Mouse (Mus musculus) ES-E14 (cell line): ENCODE results near the gene Olfr736. TPM values are rescaled to one million over a fixed set of nuclear protein-coding genes. Genes with fewer than 3 reads are reported as not detected.

Experiments used
- DNase-seq: peaks from one replicate; pipeline ENCODE4 v3.0.0-alpha.2; 2013; ENCODE audit warnings: low read depth, low spot score
- H3K27ac ChIP-seq: 2 replicates; pipeline ENCODE4 v1.5.1; 2012; ENCODE audit warnings: low read depth, mild to moderate bottlenecking, low read length, moderate library complexity, mixed read lengths; ENCODE audit not compliant: poor library complexity, insufficient read depth, severe bottlenecking
- H3K36me3 ChIP-seq: 2 replicates; pipeline ENCODE4 v1.6.1; 2012; ENCODE audit warnings: mild to moderate bottlenecking, low read length, moderate library complexity, mixed read lengths; ENCODE audit not compliant: control insufficient read depth, poor library complexity, insufficient read depth, severe bottlenecking
- H3K4me1 ChIP-seq, 2 experiments: fragments of 150-350 bp in 1 of 2; sonication (generic) in 1 of 2; 2 replicates each; pipeline ENCODE4 v1.6.1; 2012; ENCODE audit warnings: low read length in 2 of 2, mild to moderate bottlenecking in 1 of 2, mixed read lengths in 1 of 2; ENCODE audit not compliant: control insufficient read depth in 2 of 2, insufficient read depth in 2 of 2, poor library complexity in 1 of 2
- H3K4me3 ChIP-seq, 2 experiments: fragments of 150-350 bp in 1 of 2; sonication (generic) in 1 of 2; 2 replicates each; pipeline ENCODE4 v1.5.1; 2012; ENCODE audit warnings: low read length in 2 of 2, low read depth in 1 of 2, mild to moderate bottlenecking in 1 of 2, mixed read lengths in 1 of 2; ENCODE audit not compliant: insufficient read depth in 1 of 2, poor library complexity in 1 of 2, severe bottlenecking in 1 of 2
- H3K9ac ChIP-seq: 2 replicates; pipeline ENCODE4 v1.6.1; 2012; ENCODE audit warnings: low read depth, mild to moderate bottlenecking, low read length, mixed read lengths; ENCODE audit not compliant: poor library complexity, insufficient read depth, severe bottlenecking
- H3K9me3 ChIP-seq: fragments of 150-350 bp; sonication (generic); 2 replicates; pipeline ENCODE4 v1.6.1; 2012; ENCODE audit warnings: low read depth, mild to moderate bottlenecking, low read length; ENCODE audit not compliant: control insufficient read depth, insufficient read depth
- CHD2 ChIP-seq: IDR thresholded peaks from 2 replicates; pipeline ENCODE4 v1.6.1; 2014; ENCODE audit warnings: mild to moderate bottlenecking, low read depth, low read length, inconsistent platforms
- HCFC1 ChIP-seq: IDR thresholded peaks from 2 replicates; pipeline ENCODE4 v1.6.1; 2012; ENCODE audit warnings: low read length, inconsistent platforms, borderline replicate concordance; ENCODE audit not compliant: insufficient read depth
- MAFK ChIP-seq: IDR thresholded peaks from 2 replicates; pipeline ENCODE4 v1.6.1; 2014; ENCODE audit warnings: mild to moderate bottlenecking, low read depth, low read length, inconsistent platforms; ENCODE audit not compliant: insufficient read depth
- ZC3H11A ChIP-seq: IDR thresholded peaks from 2 replicates; pipeline ENCODE4 v1.6.1; 2012; ENCODE audit warnings: low read depth, mild to moderate bottlenecking, inconsistent platforms, low read length, borderline replicate concordance
- ZNF384 ChIP-seq: IDR thresholded peaks from 2 replicates; pipeline ENCODE4 v1.6.1; 2012; ENCODE audit warnings: low read depth, low read length, inconsistent platforms
- in situ Hi-C, 2 experiments: fragments of 600-800 bp; cut with MboI; formaldehyde crosslinking; loops; one replicate each; pipeline ENCODE4 v1.15.1; 2025; ENCODE audit warnings: low sequenced_read_pairs in 2 of 2, inconsistent platforms in 1 of 2; ENCODE audit not compliant: unreplicated experiment in 2 of 2
- total RNA-seq: library from RNA; depleted of rRNA; stranded (reverse); fragments of 300-350 nt; gene quantifications from 2 replicates; pipeline ENCODE4 v1.2.3, GENCODE M21; 2012; rRNA removed

Olfr736 gene
- not detected in 2 replicates for total RNA-seq

DNA sequence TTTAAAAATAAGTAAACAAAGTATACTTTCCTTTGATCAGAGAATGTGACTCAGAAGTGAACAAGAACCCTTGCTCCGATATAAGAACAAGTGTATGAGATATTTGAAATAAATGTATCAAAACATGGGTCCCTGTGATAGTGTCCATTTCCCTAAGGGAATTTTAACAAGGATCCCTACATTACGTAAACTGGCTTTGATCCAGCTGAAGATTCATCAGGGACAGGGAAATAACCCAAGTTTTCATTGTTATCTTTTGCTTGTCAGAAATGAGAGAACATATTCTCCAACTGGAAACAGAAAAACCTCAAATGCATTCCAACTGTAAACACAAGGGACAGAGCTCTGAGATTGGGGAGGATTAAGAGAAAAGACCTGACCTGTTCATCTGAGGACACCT, at the start of gene Olfr736:
Olfr736 (plus strand) TSS at position 301 of the 400 bp plus-strand sequence.
- no peak within 1 kb of the TSS for H3K9ac ChIP-seq
- TF ChIP-seq HCFC1 (no peak), MAFK (no peak), CHD2 (no peak), ZC3H11A (no peak), ZNF384 (no peak)
- DNase-seq, result no peak
- H3K4me1 ChIP-seq, result no peaks in the 10 kb centered on the region
- in situ Hi-C loops, result no loop called here
- no peaks in the 10 kb centered on the region for H3K36me3 ChIP-seq
- H3K9me3 ChIP-seq, result no peaks in the 10 kb centered on the region
- no peak within 1 kb of the TSS for H3K4me3 ChIP-seq
- H3K27ac ChIP-seq, result no peak within 1 kb of the TSS

DNA sequence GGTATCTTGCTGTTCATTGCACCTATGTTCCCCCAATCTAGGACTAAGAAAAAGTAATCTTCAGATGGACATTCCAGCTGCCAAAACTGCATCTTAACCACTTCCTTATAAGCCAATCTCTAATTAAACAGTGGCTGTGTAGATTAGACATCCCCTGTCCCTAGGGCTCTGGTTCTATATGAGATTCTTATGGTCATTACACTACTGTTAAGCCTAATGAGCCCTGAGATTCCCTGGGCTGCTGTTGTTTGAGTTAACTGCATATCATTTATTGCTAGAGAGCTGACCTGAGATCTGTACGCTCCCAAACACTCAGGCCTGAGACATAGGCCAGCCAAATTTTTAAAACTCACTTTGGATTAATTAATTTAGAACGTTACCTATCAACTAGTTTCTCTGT, 32.2 kb upstream of the Olfr736 start, which contains the start of gene Olfr735:
Olfr735 (minus strand) TSS at position 77 of the 400 bp plus-strand sequence.
- Histone ChIP-seq H3K9me3 (no peaks in the 10 kb centered on the region), H3K4me1 (no peaks in the 10 kb centered on the region; a peak in 1 of 4 replicates), H3K4me3 (no peak within 1 kb of the TSS), H3K27ac (no peak within 1 kb of the TSS), H3K9ac (no peak within 1 kb of the TSS), H3K36me3 (no peaks in the 10 kb centered on the region)
- no peak for TF ChIP-seq HCFC1
- TF ChIP-seq MAFK, result no peak
- no peak for TF ChIP-seq ZNF384
- no peak for TF ChIP-seq ZC3H11A
- no peak for TF ChIP-seq CHD2
- in situ Hi-C loops, result no loop called here
- DNase-seq, result no peak

DNA sequence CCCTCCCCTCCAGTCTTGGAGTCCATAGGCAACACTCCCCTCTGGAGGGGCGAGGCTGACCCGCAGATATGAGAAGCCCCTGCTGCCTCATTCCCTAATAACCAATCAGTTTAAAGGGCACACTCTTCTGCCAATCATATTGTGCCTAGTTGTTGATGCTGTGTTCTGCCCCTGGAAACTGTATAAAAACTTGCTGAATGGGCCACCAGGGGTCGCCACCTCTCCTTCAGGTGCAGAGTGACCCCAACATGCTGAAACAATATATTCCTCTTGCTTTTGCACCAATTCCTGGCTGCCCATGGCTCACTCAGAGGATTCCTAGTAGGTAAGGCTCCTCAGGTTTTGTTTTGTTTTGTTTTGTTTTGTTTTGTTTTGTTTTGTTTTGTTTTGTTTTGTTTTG, 28.5 kb upstream of the Olfr736 start:
- in situ Hi-C loops, result loop anchor here in 1 of 2 experiments (25.0 kb wide), 1 partner anchor 410 kb away; no protein-coding TSS in a partner anchor
- H3K36me3 ChIP-seq, result no peaks in the 10 kb centered on the region
- peak; percentile 51 for DNase-seq
- H3K9ac ChIP-seq, result no peak overlapping the region
- no peaks in the 10 kb centered on the region; a peak in 1 of 4 replicates for H3K4me1 ChIP-seq
- TF ChIP-seq ZC3H11A (peak; percentile 67; the same call in 1 of the 2 replicates), ZNF384 (no peak), HCFC1 (no peak)
- no peak overlapping the region for H3K4me3 ChIP-seq
- H3K9me3 ChIP-seq, result no peaks in the 10 kb centered on the region
- no peak overlapping the region for H3K27ac ChIP-seq

DNA sequence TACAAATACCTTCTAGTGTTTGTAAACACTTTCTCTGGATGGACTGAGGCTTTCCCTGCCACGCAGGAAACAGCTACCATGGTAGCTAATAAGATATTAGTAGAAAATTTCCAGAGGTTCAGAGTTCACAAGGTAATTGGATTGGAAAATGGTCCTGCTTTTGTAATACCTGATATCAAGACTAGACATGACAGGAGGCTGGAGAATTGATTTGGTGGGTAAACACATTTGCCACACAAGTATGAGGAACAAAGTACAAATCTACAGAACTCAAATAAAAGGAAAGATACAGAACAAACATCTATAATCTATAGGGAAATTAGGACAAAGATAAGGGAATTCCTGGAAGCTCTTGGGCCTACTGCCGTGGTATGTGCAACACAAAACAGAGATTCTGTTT, 24.2 kb upstream of the Olfr736 start:
- no peaks in the 10 kb centered on the region; a peak in 1 of 4 replicates for H3K4me1 ChIP-seq
- no peak overlapping the region for H3K4me3 ChIP-seq
- no peaks in the 10 kb centered on the region for H3K36me3 ChIP-seq
- no peak for DNase-seq
- no peaks in the 10 kb centered on the region for H3K9me3 ChIP-seq
- TF ChIP-seq ZC3H11A, result no peak
- TF ChIP-seq ZNF384, result no peak
- TF ChIP-seq MAFK, result no peak
- TF ChIP-seq CHD2, result no peak
- no peak for TF ChIP-seq HCFC1
- no peak overlapping the region for H3K27ac ChIP-seq
- in situ Hi-C loops, result loop anchor here in 1 of 2 experiments (25.0 kb wide), 1 partner anchor 406 kb away; no protein-coding TSS in a partner anchor
- H3K9ac ChIP-seq, result no peak overlapping the region
